ENCODE assay signal across 30 mouse cellular contexts in the genomic region with DNA sequence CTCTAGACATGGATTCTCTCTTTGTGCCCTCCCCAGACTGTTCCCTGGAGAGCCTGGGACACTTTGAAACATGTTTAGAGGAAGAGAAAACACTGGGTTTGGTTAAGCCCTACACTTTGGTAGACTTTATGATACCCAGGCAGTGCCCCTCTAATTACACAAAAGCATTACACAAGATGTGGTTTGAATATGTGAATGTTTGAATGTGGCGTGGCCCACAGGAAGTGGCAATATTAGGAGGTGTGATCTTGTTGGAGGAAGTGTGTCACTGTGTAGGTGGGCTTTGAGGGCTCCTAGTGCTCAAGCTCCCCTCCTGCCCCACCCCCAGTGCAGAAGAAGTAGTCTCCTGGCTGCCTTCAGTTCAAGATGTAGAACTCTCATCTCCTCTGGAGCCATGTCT. TPM values are rescaled to one million over a fixed set of nuclear protein-coding genes. Genes with fewer than 3 reads are reported as not detected.
A peak's percentile ranks its signal among the peaks of the same experiment; 100 is the strongest.
DNase-seq lines count a peak whose midpoint lies in the region; ATAC-seq lines count a peak whose summit lies in the region.
"Had no signal": no experiment of that assay in that cellular context is flagged by ENCODE, and none has a peak within 500 bp of the region (broad histone marks: within the 10 kb centered on the region; RNA-seq: fewer than 3 reads in every experiment).

No protein-coding gene starts in this region.

- no peaks in the 10 kb centered on the region for H3K9me3 ChIP-seq in hindbrain, embryonic 13.5 days
- H3K9me3 ChIP-seq: embryonic facial prominence, embryonic 10.5 days; embryonic facial prominence, embryonic 15.5 days; heart, embryonic 10.5 days; heart, embryonic 15.5 days; hindbrain, embryonic 15.5 days; intestine, embryonic 15.5 days; liver, embryonic 15.5 days had no signal

- no peak overlapping the region for H3K27ac ChIP-seq in hindbrain, embryonic 13.5 days
- H3K27ac ChIP-seq: embryonic facial prominence, embryonic 10.5 days; embryonic facial prominence, embryonic 15.5 days; forebrain, embryonic 13.5 days; heart, embryonic 10.5 days; heart, embryonic 15.5 days; hindbrain, embryonic 15.5 days; intestine, embryonic 15.5 days; kidney, postnatal 0 days; left cerebral cortex, adult 2 months; limb, embryonic 12.5 days; liver, embryonic 15.5 days had no signal

- peak; percentile 39 for DNase-seq in CD4-positive helper T cell, adult 2 months (ENCODE audit: low read depth, low spot score)
- DNase-seq in T-cell, adult 2 months (ENCODE audit: low spot score), result peak; percentile 32
- DNase-seq in natural killer cell, adult 2 months (ENCODE audit: low spot score in 2 of 2), result peak; percentile 56 to 75
- no peak for DNase-seq in frontal cortex, postnatal 25 days (ENCODE audit: low spot score in 2 of 2)
- DNase-seq: adrenal gland, postnatal 25 days; cerebellum, adult 18-20 months; cerebellum, postnatal 14 days; gastrocnemius, postnatal 14 days; heart, adult 11 months; heart, postnatal 36 days; kidney, adult 8-10 months; lung, postnatal 36 days; midbrain, embryonic 14.5 days; right cerebral cortex, adult 18-20 months; thymus, adult 2 months; thymus, postnatal 4 days had no signal

- ATAC-seq in hematopoietic stem cell, adult 5-6 weeks (replicated peaks in 1 of 2; ENCODE audit: insufficient read depth in 1 of 2, low FRiP score in 2 of 2, low TSS enrichment in 1 of 2, low read depth in 1 of 2, poor library complexity in 2 of 2, severe bottlenecking in 2 of 2), result peak; percentile 67 to 68
- no peak for ATAC-seq in hindbrain, embryonic 13.5 days (ENCODE audit: low FRiP score)
- ATAC-seq: forebrain, embryonic 13.5 days; intestine, embryonic 15.5 days; Patski had no signal

- no peak overlapping the region for H3K4me3 ChIP-seq in hindbrain, embryonic 13.5 days
- H3K4me3 ChIP-seq: embryonic facial prominence, embryonic 10.5 days; embryonic facial prominence, embryonic 15.5 days; forebrain, embryonic 13.5 days; heart, embryonic 10.5 days; heart, embryonic 15.5 days; hindbrain, embryonic 15.5 days; intestine, embryonic 15.5 days; left cerebral cortex, adult 2 months; limb, embryonic 12.5 days; liver, embryonic 15.5 days had no signal

- H3K4me1 ChIP-seq in hindbrain, embryonic 13.5 days (replicated peaks), result peaks cover 19% of the 10 kb centered on the region
- H3K4me1 ChIP-seq: embryonic facial prominence, embryonic 15.5 days; heart, embryonic 10.5 days; heart, embryonic 15.5 days; intestine, embryonic 15.5 days; liver, embryonic 15.5 days had no signal

- no peak overlapping the region for H3K9ac ChIP-seq in hindbrain, embryonic 13.5 days
- H3K9ac ChIP-seq: embryonic facial prominence, embryonic 15.5 days; forebrain, embryonic 13.5 days; heart, embryonic 15.5 days; hindbrain, embryonic 15.5 days; intestine, embryonic 15.5 days; limb, embryonic 12.5 days; liver, embryonic 15.5 days had no signal

- no peaks in the 10 kb centered on the region for H3K27me3 ChIP-seq in hindbrain, embryonic 13.5 days
- H3K27me3 ChIP-seq: embryonic facial prominence, embryonic 15.5 days; forebrain, embryonic 13.5 days; heart, embryonic 15.5 days; hindbrain, embryonic 15.5 days; intestine, embryonic 15.5 days; limb, embryonic 12.5 days; liver, embryonic 15.5 days; Patski had no signal

- 100% methylated on average over 1 of the region's 1 CpGs for WGBS in hindbrain, embryonic 13.5 days

- H3K36me3 ChIP-seq in hindbrain, embryonic 13.5 days, result no peaks in the 10 kb centered on the region
- H3K36me3 ChIP-seq: embryonic facial prominence, embryonic 10.5 days; embryonic facial prominence, embryonic 15.5 days; heart, embryonic 10.5 days; heart, embryonic 15.5 days; hindbrain, embryonic 15.5 days; intestine, embryonic 15.5 days; limb, embryonic 12.5 days; liver, embryonic 15.5 days had no signal

- no peak overlapping the region for H3K4me2 ChIP-seq in hindbrain, embryonic 13.5 days
- H3K4me2 ChIP-seq: embryonic facial prominence, embryonic 15.5 days; forebrain, embryonic 13.5 days; heart, embryonic 15.5 days; hindbrain, embryonic 15.5 days; intestine, embryonic 15.5 days; limb, embryonic 12.5 days; liver, embryonic 15.5 days had no signal

RNA-seq across cellular contexts. Expression of a gene that starts 4.2 kb away (rescaled TPM):
- 28.9 and 31.1 TPM in 2 replicates for total RNA-seq in hematopoietic stem cell, adult 5-6 weeks (2017)
- 55.7 and 57.4 TPM in 2 replicates for polyA plus RNA-seq in hindbrain, embryonic 13.5 days (2015; fragmentation: Nextera tagmentation; extraction: Ambion mirVana)

Comparison
In these comparisons a context has a peak if more than half of its experiments do, and no peak if none do; other contexts are left out.
1. DNase-seq: peak in CD4-positive helper T cell, adult 2 months (single experiment), T-cell, adult 2 months (single experiment) and natural killer cell, adult 2 months (2 of 2); none in frontal cortex, postnatal 25 days (0 of 2).